Mouse (Mus musculus) cerebellum, postnatal 36 days (tissue): Measurements from ENCODE around the gene Nfia.

Experiments
- DNase-seq, 2 experiments: peaks; one replicate each; pipeline ENCODE4 v3.0.0; 2021 to 2022; ENCODE audit warnings: mixed read lengths in 2 of 2

Gene Nfia

DNA sequence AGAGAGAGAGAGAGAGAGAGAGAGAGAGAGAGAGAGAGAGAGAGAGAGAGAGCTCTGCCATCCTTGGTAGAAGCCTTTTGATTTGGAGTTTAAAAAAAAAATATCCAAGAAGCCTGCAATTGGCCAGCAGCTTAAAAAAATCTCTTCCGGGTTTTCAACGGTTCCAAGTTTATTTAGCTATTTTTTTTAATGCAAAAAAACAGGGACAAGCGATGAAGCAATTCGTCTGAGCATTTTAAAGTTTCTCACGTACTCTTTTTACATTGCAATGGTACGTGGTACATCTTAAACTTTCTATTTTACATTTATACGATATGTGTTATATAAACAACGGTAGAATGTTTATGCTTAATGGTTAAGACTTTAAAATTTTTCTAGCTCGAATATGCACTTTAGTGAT, at the start of gene Nfia:
TSS of gene Nfia (plus strand) at position 94 of the 400 bp plus-strand sequence.
- no peak for DNase-seq

GRCm38 (mm10) chr4:97723374-97723773, 49.2 kb upstream of the Nfia start:
- no peak for DNase-seq

DNA sequence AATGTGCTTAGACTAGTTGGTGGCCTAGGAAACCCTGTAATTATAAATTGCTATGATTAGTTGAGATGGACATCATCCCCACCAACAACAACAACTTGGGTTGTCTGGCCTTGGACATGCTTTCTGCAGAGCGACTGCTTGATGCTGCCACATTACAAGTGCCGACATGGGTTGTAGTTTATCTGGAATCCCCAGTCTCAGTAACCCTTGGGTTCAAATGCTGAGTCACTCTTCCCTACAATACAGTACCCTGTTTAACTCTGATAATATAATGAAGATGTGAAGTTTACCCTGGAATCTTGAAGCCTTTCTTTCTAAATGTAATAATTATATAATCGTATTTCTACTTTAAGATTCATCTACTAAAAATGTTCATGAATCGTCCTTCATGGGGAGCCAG, 44.0 kb upstream of the Nfia start:
- no peak for DNase-seq

- no peak for DNase-seq
Observed at GRCm38 (mm10) chr4:97729999-97730398, 42.5 kb upstream of the Nfia start.

GRCm38 (mm10) chr4:97730416-97730815, 42.1 kb upstream of the Nfia start:
- DNase-seq, result no peak

DNA sequence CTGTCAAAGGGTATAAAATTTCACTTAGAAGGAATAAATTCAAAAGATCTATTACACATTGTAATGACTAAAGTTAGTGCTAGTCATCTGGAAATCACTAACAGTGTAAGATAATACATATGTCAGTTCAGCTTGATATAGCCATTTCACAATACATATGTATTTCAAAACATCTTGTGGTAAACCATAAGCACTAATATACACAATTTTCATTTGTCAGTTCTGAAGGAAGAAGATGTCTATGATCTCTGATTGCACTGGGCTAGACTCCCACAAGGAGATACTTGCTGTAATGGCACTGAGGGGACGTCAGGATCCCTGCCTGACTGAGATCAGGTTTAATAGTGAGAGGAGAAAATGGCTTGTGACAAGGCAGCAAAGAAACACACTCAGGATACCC, 39.1 kb upstream of the Nfia start:
- DNase-seq, result no peak

DNA sequence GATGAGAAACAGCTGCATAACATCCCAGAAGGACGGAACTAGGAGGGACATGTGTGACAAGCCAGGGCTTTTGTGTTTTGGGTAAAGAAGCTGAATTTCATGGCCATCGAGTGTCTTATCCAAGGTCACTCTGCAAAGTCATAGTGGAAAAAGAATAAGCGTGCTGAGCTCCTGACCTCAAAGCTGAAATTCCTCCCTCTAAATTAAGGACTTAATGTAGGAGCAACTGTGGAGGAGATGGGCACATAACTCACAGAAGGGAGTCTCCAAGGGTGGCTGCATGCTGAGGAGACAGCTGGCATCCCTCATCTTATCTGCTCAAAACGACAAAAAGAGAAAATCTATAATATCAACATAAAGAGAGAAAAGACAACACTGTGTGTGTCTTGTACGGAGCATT, 28.6 kb upstream of the Nfia start:
- no peak for DNase-seq

DNA sequence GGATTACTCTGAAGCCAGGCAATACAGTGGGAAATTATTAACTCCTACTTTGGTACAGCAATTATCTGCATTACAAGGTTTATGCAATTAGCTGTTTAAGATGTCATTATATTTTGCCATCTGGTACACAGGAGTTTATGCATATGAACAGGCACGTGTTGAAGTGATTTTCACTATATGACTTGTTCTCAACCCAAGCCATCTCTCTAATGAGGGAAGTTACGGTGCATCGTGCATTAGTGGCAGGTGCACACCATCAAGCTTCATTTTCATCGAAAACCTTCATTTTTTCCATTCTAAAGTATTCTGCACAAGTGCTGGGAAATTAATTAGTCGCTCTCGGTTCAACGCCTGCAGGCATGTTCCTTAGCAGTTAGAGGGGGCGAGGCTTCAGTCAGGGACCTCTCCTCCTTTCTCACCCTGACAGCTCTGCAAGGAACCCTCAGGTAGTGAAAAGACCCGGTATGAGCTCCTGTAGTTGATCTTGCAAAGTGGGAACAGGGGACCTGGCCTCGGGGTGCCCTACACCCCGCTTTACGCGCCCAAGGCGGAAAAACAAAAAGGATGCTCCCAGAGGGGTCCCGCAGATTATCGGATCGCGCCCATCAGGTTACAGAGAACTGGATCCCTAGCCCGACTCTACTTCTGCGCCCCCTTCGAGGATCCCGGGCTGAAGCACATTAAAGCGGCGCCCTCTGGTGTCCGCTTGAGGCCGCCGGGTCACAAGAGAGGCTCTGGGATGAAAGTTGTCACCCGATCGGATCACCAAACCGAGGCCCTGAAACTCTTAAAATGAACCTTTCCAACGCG, 27.0 kb upstream of the Nfia start:
- DNase-seq, result peak; percentile 80 to 85

- no peak for DNase-seq
Observed at GRCm38 (mm10) chr4:97746106-97746900, 26.2 kb upstream of the Nfia start.

DNA sequence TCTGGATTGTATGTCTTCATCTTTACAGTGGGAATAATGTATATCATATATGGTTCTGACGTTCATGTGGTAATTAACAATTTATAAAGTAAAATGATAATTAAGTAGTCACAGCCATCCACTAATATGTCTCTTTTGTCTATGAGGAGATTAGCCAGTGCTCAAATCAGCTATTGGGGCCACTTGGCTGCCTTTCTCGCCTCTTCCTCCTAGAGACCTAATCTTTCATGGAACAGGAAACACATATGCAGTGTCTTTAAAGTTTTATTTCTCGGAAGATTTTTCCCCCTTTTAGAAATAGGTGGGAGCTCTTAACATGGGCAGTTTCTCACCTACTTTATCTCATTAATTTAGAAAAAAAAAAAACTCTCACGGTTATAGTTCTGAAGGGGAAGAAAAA, 22.1 kb upstream of the Nfia start:
- DNase-seq, result no peak

GRCm38 (mm10) chr4:97751030-97751482, 21.5 kb upstream of the Nfia start:
- peak; percentile 91 for DNase-seq

- peak in 1 of 2 experiments; percentile 47 for DNase-seq
Observed at GRCm38 (mm10) chr4:97751483-97752251, 20.9 kb upstream of the Nfia start.

- no peak for DNase-seq
Observed at GRCm38 (mm10) chr4:97752276-97753010, 20.1 kb upstream of the Nfia start.

GRCm38 (mm10) chr4:97753521-97753920, 19.0 kb upstream of the Nfia start:
- DNase-seq, result no peak

DNA sequence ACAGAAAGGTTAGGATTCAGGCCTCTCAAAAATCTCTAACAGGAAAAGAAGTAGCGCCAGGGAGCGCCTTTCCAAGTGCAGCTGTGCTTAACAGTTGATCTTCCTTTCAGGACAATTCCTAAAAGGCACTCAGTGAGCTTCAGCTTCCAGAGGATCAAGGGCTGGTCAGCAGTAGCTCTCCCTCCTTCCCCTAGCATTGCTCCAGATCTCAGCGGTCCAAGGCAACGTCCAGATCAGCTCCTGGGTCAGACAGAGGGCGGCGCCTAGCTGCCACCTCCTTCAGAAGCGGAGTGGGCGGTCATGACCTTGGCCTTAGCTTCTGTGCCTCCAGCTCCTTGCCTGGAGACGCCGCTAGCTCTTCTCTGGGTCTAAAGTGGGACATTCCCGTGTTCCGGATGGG, 18.3 kb upstream of the Nfia start:
- DNase-seq, result no peak

GRCm38 (mm10) chr4:97757207-97757977, 15.1 kb upstream of the Nfia start:
- DNase-seq, result peak; percentile 75 to 81

DNA sequence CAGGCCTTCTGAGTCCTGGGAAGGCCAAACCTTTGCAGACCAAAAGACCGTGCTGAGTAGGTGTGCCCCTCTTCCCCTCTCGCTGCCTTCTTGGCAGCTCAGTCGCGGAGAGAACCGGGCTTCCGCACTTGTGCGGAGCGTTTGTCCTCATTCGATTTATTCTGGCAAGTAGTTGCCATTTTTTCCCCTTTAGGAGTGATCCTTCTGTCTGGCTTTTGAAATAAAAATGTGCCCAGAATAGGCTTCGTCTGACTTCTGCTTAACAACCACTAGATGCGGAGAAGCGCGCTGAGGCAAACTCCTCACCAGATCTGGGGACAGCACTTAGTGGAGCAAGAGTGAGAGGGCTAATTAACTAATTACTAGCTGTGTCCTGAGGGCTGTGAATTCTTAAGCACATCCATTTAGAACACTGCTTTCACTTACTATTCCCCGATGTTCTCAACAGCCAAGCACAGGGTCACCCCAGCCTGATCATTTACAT, 14.5 kb upstream of the Nfia start:
- DNase-seq, result peak; percentile 44 to 61

- no peak for DNase-seq
Observed at GRCm38 (mm10) chr4:97758661-97759060, 13.9 kb upstream of the Nfia start.

GRCm38 (mm10) chr4:97764616-97765015, 7.9 kb upstream of the Nfia start:
- DNase-seq, result no peak

DNA sequence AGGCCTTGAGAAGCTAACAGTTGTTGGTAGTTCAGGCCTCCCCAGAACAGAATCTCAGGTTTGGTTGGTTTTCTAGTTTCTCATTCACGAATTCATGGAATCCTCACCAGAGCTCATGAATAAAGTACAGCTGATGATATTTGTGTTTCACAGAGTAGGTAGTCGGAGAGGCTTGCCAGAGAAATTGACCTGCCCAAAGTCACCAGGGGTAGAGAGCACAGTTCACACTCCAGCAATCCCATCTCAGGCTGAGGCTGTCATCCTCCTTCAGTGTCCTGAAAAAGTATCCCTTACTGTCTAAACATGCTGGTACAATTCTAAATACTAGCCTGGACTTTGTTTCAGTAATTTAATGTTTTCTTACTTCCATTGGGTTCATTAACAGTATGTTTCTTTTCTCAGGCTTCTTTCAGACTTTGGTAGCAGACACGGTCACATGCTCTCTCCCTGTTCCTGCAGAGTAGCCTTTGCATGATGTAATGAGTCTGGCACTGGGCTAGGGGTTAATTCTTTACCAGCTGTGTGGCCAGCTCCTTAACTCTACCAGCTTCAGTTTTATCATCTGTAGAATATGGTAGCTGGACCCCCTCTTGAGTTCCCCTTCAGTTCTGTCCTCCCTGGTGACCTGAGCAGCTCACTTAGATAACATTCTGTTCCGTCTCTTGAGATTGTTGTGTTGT, 7.1 kb upstream of the Nfia start:
- DNase-seq, result no peak

DNA sequence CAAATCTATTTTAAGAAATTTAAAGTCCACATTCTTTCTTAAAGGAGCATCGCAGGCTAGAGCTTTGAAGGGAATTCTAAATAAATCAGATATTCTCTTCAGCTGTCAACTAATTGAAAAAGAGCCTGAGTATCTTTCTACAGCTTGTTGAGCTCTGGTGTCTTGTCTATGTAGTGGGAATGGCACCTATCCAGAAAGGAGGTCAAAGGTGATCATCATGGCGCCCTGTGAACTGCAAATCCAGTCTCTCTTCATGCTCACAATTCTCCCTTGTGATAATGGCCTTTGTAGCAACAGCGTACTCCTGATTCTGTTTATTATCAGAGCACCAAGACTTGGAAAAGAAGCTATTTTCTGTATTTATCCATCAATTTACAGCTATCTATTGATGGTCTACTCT, 6.4 kb upstream of the Nfia start:
- no peak for DNase-seq
